Mouse (Mus musculus): ENCODE measurements at regions not wholly inside any gene's neighbourhood (a gene's known extent, or its start where the extent isn't known, plus 50 kb on each side); places are given as distances from the start of the nearest gene placed in this dataset.

GRCm38 (mm10) chr17:50415331-50416005 is 93.7 kb upstream of the Plcl2 start:
- TF ChIP-seq CTCF (IDR thresholded peaks at IDR 0.05; ENCODE audit: low read depth) (no peak), EP300 (optimal IDR thresholded peaks at IDR 0.05) (no peak)
